Mouse (Mus musculus) lung, embryonic 14.5 days (tissue): ENCODE results near the gene Gpr155. TPM values are rescaled to one million over a fixed set of nuclear protein-coding genes. Genes with fewer than 3 reads are reported as not detected.

Experiments
- ATAC-seq: fragments of 200-750 bp; cut with Nextera tagmentation; 2 replicates; pipeline ENCODE4 v1.8.0; 2017; ENCODE audit warnings: mild to moderate bottlenecking, moderate TSS enrichment, moderate library complexity; ENCODE audit not compliant: insufficient read depth
- DNase-seq: peaks from one replicate; pipeline ENCODE4 v3.0.0-alpha.2; 2015
- H3K27ac ChIP-seq: fragments of 300-500 bp; sonication (generic); 2 replicates; pipeline ENCODE4 v1.5.1; 2014; ENCODE audit warnings: low read depth, mild to moderate bottlenecking, moderate library complexity
- H3K27me3 ChIP-seq: fragments of 300-500 bp; sonication (generic); 2 replicates; pipeline ENCODE4 v1.6.1; 2014; ENCODE audit warnings: low read length, control low read depth; ENCODE audit not compliant: insufficient read depth
- H3K36me3 ChIP-seq: fragments of 300-500 bp; sonication (generic); 2 replicates; pipeline ENCODE4 v1.6.1; 2014; ENCODE audit warnings: control low read depth; ENCODE audit not compliant: insufficient read depth
- H3K4me1 ChIP-seq: fragments of 300-500 bp; sonication (generic); 2 replicates; pipeline ENCODE4 v1.6.1; 2014; ENCODE audit warnings: antibody characterized with exemption, control low read depth; ENCODE audit not compliant: insufficient read depth
- H3K4me2 ChIP-seq: fragments of 300-500 bp; sonication (generic); 2 replicates; pipeline ENCODE4 v1.6.1; 2014; ENCODE audit warnings: mild to moderate bottlenecking
- H3K4me3 ChIP-seq: fragments of 300-500 bp; sonication (generic); 2 replicates; pipeline ENCODE4 v1.5.1; 2014; ENCODE audit warnings: low read depth, low read length
- H3K9ac ChIP-seq: fragments of 300-500 bp; sonication (generic); 2 replicates; pipeline ENCODE4 v1.6.1; 2014
- H3K9me3 ChIP-seq: fragments of 300-500 bp; sonication (generic); 2 replicates; pipeline ENCODE4 v1.6.1; 2016; ENCODE audit warnings: low read depth, low read length, control low read depth
- CTCF ChIP-seq: IDR thresholded peaks from 2 replicates; pipeline ENCODE4 v1.5.1; 2016; ENCODE audit warnings: antibody characterized with exemption, low read depth
- WGBS: fragments of 180-500 bp; shearing (Covaris S2); extraction: QIAGEN DNeasy Blood & Tissue Kit; methylation state at CpG from one replicate; pipeline ENCODE4 v1.1.7; 2014; 5-methylcytosine and 5-hydroxymethylcytosine counted together
- polyA plus RNA-seq: library from polyadenylated mRNA; unstranded; fragments of >200 nt; fragmentation: Nextera tagmentation; extraction: Ambion mirVana; gene quantifications from 2 replicates; pipeline ENCODE4 v1.2.1, GENCODE M21; 2014

Gpr155 gene
- polyA plus RNA-seq, 1 experiment from 2014 or later, result 6.2 TPM

DNA sequence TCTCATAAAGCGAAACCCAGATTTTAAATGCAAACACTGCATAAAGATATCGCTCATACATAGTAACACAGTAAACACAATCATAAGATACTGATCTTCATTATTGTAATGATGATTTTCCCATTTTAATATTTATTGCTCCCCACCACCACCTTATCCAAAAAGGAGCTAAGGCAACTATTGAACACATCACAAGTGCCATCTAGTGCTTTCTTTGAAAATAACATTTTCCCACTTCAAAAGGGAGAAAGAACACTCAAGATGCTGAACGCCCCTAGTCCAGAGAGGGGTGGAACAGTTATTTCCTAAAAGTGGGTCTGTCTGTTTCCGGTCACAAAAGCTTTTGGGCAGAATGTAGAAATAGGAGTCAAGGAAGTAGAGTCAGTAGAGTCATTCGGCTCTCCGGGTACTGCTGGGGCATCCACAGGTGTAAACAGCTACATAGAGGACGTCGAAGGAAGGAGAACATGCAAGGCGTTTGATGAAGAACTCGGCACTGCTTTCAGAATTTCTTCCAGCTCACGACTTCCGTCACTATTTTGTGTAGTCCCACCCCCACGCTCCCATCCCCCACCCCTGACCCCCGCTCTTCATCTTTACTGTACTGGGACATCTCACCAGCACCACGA lies 17.1 kb upstream of the Gpr155 start:
- 64% methylated on average over 15 of the region's 15 CpGs for WGBS
- peak; percentile 38 for TF ChIP-seq CTCF

DNA sequence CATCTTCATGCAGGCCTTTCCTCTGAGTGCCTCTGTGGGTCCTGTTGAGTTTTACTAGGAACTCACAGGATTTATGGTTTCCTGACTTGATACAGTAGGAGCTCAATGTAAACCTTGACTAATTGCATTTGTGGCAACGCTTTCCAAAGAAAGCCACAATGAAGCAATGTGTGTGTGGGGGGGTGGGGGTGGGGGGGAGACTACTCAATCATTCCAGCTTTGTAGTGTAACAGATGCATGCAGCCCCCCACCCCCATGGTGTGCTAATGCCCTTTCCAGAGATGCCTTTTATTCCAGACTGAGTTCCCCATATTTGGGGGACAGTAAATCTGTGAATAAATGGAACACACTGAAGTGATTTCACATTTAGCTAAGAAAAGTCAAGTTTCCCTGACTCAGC lies 15.3 kb upstream of the Gpr155 start:
- H3K4me1 ChIP-seq, result no peaks in the 10 kb centered on the region
- H3K27me3 ChIP-seq, result no peaks in the 10 kb centered on the region
- H3K27ac ChIP-seq, result no peak overlapping the region
- ATAC-seq (no peak), DNase-seq (no peak)
- H3K9me3 ChIP-seq, result no peaks in the 10 kb centered on the region
- H3K9ac ChIP-seq, result no peak overlapping the region
- no peaks in the 10 kb centered on the region for H3K36me3 ChIP-seq
- no peak overlapping the region for H3K4me3 ChIP-seq
- WGBS, result 36% methylated on average over 1 of the region's 1 CpGs
- TF ChIP-seq CTCF, result no peak
- H3K4me2 ChIP-seq, result no peak overlapping the region

More for the DNA sequence above, 17.1 kb upstream of the Gpr155 start:
- no peak overlapping the region for H3K9ac ChIP-seq
- H3K27me3 ChIP-seq, result no peaks in the 10 kb centered on the region
- no peaks in the 10 kb centered on the region for H3K36me3 ChIP-seq
- H3K4me1 ChIP-seq, result no peaks in the 10 kb centered on the region
- H3K27ac ChIP-seq, result no peak overlapping the region
- no peak overlapping the region for H3K4me2 ChIP-seq
- no peaks in the 10 kb centered on the region for H3K9me3 ChIP-seq
- peak; percentile 47 for DNase-seq
- no peak for ATAC-seq
- H3K4me3 ChIP-seq, result no peak overlapping the region

GRCm38 (mm10) chr2:73397476-73397875 lies 11.1 kb upstream of the Gpr155 start:
- WGBS, result 89% methylated on average over 2 of the region's 2 CpGs
- ATAC-seq (no peak), DNase-seq (no peak)
- TF ChIP-seq CTCF, result no peak
- no peaks in the 10 kb centered on the region for H3K27me3 ChIP-seq
- no peaks in the 10 kb centered on the region for H3K4me1 ChIP-seq
- no peak overlapping the region for H3K9ac ChIP-seq
- H3K9me3 ChIP-seq, result no peaks in the 10 kb centered on the region
- H3K27ac ChIP-seq, result no peak overlapping the region
- H3K4me3 ChIP-seq, result no peak overlapping the region
- no peak overlapping the region for H3K4me2 ChIP-seq
- no peaks in the 10 kb centered on the region for H3K36me3 ChIP-seq

DNA sequence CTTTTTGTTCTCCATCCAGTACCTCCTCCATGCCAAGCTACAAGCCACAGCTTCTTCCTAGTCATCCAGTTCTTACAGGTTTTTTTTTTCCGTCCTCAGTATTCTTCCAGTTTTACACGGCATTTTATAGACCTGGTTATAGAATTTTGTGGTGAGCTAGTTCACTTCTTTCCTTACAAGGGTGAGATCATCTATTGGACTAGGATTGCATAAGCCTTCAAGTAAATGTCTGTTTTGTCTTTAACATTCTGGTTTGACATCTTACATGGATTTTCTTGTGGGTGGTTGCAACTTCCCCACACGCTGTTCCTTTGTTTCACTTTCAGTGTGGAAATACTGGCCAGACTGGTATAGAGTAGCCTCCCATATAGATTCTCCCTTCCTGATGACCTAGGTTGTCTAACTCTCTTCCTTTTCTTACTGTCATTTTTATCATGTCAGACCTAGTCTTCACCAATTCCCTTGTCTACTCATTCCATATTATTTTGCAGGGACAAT lies 10.5 kb upstream of the Gpr155 start:
- no peak for DNase-seq
- Histone ChIP-seq H3K4me1 (no peaks in the 10 kb centered on the region), H3K9me3 (no peaks in the 10 kb centered on the region), H3K4me2 (no peak overlapping the region), H3K9ac (no peak overlapping the region), H3K27ac (no peak overlapping the region), H3K36me3 (no peaks in the 10 kb centered on the region), H3K4me3 (no peak overlapping the region), H3K27me3 (no peaks in the 10 kb centered on the region)
- no peak for TF ChIP-seq CTCF
- ATAC-seq, result no peak
- WGBS, result 83% methylated on average over 3 of the region's 3 CpGs

DNA sequence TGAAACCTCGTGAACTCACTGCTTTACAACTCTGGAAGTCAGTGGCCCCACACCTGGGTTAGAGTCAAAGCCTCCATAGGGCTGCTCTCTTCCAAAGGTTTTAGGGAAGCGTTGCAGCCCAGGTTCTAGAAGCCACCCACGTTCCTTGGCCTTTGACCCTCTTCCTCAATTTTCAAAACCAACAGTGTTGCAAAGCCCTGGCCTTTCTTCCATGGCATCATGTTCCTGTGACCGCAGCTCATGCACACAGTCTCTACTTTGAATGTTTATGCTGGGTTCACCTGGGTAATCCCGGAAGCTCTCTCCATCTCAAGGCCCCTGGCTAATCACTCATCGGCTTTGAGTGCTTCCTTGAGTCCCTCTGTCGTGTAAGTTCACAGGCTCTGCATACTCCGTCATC lies 9.1 kb upstream of the Gpr155 start:
- no peaks in the 10 kb centered on the region for H3K4me1 ChIP-seq
- no peak overlapping the region for H3K4me2 ChIP-seq
- H3K36me3 ChIP-seq, result no peaks in the 10 kb centered on the region
- no peak overlapping the region for H3K9ac ChIP-seq
- ATAC-seq, result no peak
- H3K9me3 ChIP-seq, result no peaks in the 10 kb centered on the region
- no peaks in the 10 kb centered on the region for H3K27me3 ChIP-seq
- no peak overlapping the region for H3K27ac ChIP-seq
- no peak for DNase-seq
- 61% methylated on average over 8 of the region's 8 CpGs for WGBS
- no peak overlapping the region for H3K4me3 ChIP-seq
- no peak for TF ChIP-seq CTCF

DNA sequence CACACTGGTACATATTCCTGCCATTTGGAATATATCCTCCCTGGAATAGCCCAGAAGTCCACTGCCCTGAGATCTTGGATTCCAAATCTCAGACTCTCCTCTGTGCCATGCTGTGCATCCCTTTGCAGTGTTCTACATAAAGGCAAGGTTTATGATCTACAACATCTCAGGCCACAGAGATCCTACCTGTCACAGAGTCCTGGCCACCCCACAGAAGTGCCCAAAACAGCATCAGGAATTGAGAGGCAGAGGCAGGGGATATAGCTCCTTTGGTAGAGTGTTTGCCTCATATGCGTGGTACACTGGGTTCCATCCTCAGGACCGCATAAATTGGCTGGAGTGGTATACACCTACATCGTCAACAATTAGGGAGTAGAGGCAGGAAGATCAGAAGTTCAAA lies 8.1 kb upstream of the Gpr155 start:
- H3K4me3 ChIP-seq, result no peak overlapping the region
- TF ChIP-seq CTCF, result no peak
- WGBS, result 86% methylated on average over 3 of the region's 3 CpGs
- H3K36me3 ChIP-seq, result no peaks in the 10 kb centered on the region
- DNase-seq (no peak), ATAC-seq (no peak)
- H3K27me3 ChIP-seq, result no peaks in the 10 kb centered on the region
- no peak overlapping the region for H3K27ac ChIP-seq
- H3K4me1 ChIP-seq, result no peaks in the 10 kb centered on the region
- H3K4me2 ChIP-seq, result no peak overlapping the region
- H3K9ac ChIP-seq, result no peak overlapping the region
- no peaks in the 10 kb centered on the region for H3K9me3 ChIP-seq

DNA sequence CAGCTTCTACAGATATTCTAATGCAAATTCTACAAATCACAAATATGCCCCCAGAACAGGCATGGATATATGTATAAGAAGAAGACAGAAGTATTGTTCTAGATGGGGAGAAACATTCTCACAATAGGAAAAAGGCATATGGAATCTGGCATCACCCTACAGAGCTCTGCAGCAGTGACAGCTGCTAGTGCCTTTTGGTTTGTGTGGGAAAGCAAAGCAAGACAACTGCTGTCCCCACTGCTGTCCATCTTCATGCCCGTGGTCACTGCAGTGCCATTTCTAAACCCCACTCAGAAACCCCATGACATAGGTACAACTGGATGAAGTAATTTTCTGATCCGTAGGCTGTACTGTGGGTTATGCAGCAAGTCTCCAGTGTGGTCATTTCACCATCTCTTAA lies 6.4 kb upstream of the Gpr155 start:
- Histone ChIP-seq H3K27ac (no peak overlapping the region), H3K4me3 (no peak overlapping the region), H3K27me3 (no peaks in the 10 kb centered on the region), H3K9me3 (no peaks in the 10 kb centered on the region), H3K36me3 (no peaks in the 10 kb centered on the region), H3K4me1 (no peaks in the 10 kb centered on the region), H3K9ac (no peak overlapping the region), H3K4me2 (no peak overlapping the region)
- DNase-seq, result no peak
- no peak for TF ChIP-seq CTCF
- no peak for ATAC-seq
- 81% methylated on average over 2 of the region's 2 CpGs for WGBS
